Mouse (Mus musculus) adrenal gland, postnatal 10 days (tissue): ENCODE measurements around the gene Phrf1. TPM values are rescaled to one million over a fixed set of nuclear protein-coding genes. Genes with fewer than 3 reads are reported as not detected.

Experiments
- DNase-seq: peaks from one replicate; pipeline ENCODE4 v3.0.0; 2021; ENCODE audit warnings: mixed read lengths
- total RNA-seq, 2 experiments: library from RNA; stranded (reverse); gene quantifications; 2 replicates each; pipeline ENCODE4 v1.2.3; 2021

Gene Phrf1
- total RNA-seq, 2 experiments from 2014 or later = 69.9 to 75.3 TPM

DNA sequence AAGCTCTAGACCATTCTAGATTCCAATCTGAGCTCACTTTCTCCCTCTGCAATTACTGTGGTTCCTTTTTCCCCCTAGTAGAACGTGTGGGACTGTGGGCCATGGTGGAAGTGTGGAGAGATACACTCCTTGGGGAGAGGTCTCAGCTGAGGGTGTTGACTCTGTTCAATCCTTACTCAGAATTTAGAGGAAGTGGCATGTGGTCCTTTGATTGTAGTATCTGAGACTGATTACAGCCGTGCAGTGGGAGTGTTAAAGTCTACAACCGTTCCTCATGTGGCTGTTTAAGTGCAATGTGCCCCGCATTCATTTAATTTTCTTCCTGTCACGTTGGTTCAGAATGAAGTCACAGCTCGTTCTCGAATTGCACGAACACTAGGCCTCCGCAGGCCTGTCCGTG, 27.6 kb downstream of the Phrf1 start:
- DNase-seq = no peak

DNA sequence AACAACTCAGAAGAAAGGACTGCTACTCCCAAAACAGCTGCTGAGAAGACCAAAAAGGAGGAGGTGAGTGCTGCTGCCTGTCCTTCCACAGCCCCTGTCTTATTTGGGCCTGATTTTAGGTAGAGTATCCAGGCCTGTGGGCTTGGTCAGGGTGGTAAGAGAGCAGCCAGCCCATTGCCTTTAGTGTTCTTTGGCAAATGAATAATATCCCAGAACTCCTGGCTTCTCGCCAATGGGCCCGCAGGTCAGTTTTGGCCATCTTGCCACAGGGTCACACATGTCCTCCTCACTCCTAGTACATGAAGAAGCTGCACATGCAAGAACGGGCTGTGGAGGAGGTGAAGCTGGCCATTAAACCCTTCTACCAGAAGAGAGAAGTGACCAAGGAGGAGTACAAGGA, 32.9 kb downstream of the Phrf1 start:
- DNase-seq = peak; percentile 46

DNA sequence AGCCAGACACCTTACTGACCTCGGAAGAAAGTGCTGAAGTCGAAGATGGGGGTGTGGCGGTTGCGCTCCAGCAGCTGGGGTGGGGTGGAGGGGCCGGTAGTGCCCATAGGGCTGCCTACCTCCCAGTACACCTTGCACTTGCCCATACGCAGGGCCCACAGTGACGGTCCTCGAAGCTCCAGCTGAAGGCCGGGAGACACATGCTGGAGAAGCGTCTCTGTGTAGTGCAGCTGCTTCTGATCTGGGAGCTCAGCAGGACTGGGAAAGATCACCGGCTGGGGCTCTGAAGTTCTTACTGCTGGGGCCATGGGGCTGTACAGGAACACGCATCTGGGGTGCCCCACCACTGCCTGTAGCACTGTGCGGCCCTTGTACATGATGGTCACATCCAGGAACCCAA, 35.1 kb downstream of the Phrf1 start:
- DNase-seq = no peak

DNA sequence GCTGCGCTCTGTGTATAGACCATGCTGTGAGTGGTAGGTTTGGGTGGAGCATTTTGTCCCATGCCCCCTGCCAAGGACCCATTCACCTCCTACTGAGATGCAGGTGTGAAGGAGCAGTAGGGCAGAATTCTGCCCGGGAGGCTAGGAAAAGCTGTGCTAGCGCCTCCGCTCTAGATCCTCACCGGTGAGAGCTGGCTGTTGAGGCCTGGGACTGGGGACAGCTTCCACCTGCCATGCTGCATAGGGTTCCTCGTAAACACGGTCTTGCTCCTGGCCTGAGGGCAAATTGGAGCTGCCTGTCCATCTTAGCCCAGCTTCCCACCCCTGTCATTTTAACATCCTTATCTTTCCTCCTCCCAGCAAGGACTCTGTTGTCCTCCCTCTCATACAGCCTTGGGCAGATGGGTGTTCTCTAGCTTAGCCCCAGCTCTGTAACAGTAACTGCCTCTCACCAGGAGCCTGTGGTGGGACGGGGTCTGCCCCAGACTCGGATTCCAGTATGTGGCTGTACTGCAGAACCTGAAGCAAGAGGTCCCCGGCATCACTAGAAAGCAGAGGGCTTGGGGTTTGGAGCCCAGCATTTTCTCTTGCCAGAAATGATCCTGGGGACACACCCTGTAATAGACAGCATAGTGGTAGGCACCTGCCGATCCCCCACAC, 35.6 kb downstream of the Phrf1 start:
- peak; percentile 15 for DNase-seq

DNA sequence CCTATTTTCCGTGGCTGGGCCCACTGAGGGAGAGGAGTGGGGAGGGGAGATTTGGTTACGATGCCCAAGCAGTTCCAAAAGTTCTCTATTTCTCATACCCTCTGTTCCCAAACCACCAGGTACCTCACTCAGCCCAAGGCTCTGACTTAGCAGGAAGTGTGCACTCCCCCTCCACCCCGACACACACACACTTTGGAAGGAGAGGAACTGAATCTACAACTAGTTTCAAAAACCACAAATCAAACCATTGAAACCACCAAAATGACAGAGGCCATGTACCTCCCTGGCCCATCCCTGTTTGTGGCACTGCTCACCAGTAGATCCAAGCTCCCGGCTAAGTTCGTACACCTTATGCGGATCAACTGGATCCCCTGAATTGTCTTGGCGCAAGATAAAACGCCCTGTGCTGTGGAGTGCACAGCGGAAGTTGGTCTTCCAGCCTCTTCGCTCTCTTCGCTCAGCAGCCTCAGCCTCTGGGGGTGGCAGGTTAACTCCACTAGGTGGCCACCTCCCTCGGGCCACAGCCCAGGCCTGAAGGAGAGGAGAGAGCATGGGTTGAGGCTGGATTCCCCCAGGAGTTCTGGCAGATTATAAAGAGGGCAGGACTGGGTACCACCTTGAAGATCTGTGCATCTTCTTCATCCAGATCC, 36.3 kb downstream of the Phrf1 start:
- DNase-seq = peak; percentile 61

DNA sequence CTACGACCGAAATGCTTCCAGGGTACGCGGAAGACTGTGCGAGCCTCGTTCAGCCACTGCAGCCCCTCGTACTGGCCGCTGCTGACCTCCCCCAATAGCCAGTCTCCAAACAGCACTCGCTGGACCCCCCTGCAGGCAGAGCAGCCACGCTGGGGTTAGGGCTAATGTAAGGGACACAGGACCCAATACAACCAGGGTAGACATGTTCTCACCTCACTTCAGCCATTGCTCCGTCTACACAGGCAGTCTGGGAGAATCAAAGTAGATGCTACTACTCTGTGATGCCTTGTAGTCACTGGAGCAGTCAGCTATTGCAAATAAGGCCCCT, 36.8 kb downstream of the Phrf1 start:
- no peak for DNase-seq

DNA sequence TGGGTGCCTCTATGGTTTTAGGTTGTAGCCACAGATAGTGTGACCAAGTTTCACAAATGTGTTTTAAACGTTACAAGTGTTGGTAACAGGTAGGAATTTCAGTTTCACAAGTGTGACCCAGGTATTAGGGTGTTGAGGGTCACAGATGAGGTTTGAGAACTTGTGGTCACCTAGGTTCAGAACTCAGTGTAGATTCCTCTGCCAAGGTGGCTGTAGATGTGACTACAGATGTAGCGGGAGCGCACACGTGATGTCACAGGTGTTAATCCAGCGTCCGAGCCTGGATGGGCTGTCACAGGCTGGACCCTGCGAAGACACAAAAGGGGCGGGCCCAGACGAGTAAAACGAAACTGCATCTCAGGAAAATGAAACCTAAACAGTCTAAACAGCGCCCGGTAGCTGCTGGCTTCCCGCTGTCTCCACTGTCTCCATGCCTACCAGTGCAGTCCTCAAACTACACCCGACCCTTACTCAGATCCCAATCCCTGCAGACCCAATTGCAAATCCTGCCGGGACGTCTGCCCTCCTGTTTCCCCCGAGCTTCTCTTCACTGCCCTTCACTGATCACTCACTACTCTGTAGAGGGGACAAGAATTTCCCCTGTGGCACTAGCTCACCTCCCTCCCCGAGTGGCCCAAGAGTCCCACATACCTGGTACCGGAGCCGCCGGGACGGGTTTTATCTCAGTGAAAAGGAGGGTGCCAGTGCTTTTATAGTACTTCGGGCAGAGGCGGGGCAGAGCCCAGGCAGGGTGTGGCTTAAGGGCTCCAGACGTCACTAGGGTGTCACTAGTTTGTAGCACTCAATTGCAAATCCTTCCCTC, 37.4 kb downstream of the Phrf1 start, which contains the start of gene Irf7:
Gene Irf7 (minus strand): TSS at position 743 of the 823 bp plus-strand sequence.
- peak; percentile 78 for DNase-seq

DNA sequence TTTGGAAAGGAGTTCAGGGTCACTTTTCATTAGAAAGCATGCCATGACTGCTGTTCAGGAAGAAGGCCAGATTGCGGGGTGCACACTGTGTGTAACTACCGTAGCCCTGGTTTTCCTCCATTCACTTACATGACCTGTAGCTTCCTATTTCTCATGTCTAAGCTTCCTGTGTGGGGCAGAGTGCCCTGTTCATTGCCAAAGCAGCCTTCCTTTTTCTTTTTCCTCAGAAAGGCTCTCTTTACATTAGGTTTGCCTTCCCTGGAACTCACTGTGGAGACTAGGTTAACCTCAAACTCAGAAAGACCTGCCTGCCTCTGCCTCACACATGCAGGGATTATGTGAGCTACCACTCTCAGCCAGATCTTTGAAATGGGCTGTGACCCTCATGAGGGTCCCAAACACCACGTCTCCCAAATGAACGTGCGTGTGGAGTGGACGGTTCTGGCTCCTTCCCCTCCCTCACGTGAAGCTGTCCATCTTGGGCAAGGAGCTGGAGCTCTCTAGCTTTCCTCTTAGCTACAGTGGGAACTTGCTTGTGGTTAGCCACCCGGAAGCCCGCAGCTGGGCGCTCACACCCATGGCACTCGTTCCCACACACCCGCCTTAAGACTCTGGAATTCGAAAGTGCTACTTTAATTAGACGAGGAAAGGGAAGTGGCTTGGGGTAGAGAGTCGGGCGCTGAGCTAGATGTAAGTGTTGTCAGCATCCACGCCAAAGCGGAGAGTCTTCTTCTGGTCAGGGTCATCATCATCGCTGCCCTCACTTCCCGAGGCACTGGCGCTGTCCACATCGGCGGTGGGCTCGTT, 40.1 kb downstream of the Phrf1 start:
- DNase-seq = no peak

DNA sequence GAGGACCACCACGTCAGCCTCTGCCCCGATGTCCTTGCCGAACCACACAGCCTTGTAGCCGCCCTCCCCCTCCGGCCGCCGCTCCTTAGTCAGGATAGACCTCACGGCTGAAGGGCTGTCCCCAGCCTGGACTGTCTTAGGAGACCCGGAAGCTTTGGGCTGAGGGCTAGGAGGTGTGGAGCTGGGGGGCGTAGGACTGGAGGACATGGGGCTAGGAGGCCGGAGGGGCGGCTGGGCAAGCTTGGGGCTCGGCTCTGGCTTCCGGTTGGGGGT, 40.6 kb downstream of the Phrf1 start:
- DNase-seq = no peak

DNA sequence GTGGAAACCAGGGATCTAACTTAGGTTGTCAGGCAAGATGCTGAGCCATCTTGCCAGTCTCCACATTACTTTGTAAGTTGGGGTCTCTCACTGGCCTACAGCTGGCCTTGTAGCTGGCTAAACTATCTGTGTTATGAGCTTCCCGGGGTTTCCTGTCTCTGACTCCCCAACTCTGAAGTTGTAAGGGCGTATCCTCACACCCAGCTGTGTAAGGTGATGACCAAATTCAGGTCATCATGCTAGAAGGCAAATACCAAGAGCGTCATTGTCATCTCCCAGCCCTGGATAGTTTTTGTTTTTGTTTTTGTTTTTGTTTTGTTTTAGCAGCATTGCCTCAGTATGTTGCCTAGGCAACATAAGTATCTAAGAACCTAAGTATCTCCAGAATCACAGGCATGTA, 42.0 kb downstream of the Phrf1 start:
- DNase-seq = no peak

DNA sequence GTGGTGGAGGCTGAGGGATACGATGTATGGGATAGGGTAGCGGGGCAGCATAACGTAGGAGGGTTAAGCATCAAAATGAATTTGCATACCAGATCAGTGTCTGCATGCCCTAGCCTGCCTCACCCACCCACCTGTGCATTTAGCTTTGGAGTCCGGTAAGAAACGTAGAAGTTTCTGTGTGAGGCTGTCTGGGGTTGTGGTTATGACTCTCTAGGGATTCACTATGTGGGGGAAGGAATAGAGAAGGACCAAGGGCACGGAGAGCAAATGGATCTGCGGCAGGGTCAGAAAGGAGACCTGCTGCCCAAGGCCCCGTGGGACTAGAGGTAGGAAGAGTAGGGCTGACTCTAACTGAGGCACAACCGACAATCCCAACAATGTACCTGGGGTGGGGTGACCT, 46.8 kb downstream of the Phrf1 start:
- no peak for DNase-seq

DNA sequence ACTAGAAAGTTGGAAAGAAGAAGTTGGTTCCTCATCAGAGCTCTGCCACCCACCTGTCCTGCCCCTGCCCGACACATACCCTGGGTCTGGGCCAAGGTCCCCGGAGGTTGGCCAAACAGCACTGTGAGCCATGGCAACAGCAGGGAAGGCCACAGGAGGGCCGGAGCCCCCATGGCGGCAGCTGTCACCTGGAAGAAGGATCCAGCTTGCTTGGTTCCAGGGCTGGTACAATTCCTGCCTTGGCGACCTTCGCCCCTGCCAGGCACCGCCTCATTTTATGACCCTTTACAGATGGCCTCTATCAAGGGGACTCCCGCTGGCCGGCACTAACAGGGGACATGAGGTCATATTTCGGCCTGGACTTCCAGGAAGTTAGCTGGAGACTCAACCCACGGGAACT, 48.0 kb downstream of the Phrf1 start, which contains the start of gene Cdhr5:
Gene Cdhr5 (minus strand): TSS at position 241 of the 400 bp plus-strand sequence.
- DNase-seq = peak; percentile 41

DNA sequence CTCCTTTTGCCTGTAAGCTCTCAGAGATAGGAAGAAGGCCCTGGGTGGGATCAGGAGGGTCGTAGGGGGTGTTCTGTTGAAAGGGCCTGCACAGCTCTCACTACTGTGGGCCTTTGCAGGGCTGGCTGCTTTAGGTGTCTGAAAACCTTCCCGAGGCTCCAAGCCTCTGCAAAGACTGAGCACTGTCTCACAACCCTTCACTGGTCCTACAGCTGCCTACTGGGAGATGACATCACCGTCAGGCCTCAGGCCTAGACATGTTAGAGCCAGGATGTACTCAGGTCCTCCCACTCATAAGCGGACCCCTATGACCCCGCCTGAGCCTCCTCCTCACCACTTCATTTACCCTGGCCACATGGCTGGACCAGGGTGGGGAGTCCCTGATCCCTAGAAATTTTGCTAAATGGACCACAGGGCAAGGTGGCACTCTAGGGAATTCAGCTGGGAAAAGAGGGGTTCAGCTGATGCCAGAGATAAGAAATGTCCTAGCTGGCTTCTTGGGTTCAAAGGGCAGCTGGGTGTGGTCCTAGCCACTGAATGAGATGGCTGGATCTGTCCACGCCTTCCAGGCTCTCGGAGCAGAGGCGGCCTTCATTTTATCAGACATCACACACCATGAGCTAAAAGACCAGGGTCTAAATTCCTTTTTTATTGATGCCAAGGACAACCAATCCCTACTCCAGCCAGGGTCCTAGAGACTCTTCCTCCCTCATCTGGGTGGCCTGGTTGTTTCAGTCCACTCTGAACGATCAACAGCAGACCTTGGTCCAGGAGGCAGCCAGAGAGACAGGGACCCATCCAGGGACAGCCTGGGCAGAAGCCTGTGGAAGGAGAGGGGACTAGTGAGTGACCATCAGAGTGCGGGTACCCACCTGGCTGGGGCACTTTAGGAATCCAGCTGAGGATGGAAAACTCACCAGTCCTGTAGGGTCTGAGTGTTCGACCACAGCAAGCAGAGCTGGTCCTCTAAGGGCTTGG, 49.4 kb downstream of the Phrf1 start:
- no peak for DNase-seq

DNA sequence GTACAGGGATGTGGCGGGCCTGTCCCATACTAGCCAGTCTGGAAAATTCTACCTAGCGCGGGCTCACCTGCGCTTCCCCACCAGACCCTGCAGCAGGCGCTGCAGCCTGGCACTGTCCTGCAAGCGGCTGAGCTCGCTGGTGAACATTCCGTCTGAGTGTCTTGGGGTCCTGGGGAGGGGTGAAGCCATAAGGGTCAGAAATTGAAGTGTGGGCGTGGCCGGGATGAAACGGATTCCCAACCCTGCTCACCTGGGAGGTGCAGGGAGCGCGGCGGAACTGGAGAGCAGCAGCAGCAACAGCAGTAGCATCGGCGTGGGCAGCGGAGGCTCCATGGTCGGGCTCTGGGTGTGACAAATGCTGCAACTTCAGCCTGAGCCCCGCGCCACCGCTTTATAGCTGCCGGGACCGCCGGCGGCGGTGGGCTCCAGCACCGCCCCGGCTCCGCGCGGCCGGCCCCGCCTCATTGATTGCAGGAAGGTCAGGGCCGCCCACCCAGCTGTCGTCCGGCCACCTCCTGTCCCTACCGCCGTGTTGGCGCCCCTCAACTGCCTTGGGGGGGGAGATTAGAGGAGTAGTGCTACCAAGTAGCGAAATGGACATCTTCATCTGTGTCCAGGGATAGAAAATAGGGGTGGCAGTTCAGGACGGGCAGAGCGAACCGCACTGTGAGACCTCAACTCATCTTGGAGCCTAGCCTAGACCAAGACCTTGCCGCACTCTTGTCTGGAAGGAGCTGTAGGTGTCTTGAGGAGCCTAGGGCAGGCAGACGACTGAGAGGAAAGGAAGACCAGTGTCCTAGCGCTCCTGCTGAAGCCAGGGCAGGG, 50.4 kb downstream of the Phrf1 start, which contains the start of gene Sct:
Gene Sct (minus strand): TSS at position 368 of the 825 bp plus-strand sequence.
- DNase-seq = peak; percentile 40

DNA sequence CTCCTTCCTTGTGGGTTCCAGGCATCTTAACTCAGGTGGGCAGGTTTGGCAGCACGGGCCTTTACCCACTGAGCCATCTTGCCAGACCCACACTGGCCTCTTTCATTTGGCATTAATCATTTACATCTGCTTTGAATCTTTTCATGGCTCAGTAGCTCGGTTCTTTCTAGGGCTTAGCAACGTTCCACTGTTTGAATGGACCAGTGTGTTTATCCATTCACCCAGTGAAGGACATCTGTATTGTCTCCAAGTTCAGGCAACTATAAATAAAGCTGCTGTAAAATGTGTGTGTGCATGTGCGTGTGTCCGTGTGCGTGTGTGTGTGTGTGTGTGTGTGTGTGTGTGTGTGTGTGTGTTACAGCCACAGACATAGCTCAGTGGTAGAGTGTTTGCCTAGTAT, 52.9 kb downstream of the Phrf1 start:
- DNase-seq = no peak

DNA sequence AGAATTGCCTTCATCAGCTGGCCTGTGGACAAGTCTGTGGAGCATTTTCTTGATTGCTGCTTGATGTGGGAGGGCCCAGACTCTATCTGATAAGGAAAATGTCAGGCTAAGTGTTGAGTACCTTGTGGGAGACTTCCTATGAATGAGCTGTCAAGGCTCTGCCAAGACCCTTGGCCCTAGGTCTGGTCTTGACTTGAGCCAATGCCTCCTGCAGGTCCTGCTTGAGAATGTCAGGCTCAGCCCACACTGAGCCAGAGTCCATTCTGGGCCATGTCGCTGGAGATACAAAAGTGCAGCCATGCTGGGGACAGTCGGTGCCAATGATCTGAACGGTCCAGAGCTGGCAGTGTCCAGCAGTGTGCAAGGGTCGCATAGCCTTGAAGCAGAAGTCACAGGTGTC, 54.2 kb downstream of the Phrf1 start:
- no peak for DNase-seq

DNA sequence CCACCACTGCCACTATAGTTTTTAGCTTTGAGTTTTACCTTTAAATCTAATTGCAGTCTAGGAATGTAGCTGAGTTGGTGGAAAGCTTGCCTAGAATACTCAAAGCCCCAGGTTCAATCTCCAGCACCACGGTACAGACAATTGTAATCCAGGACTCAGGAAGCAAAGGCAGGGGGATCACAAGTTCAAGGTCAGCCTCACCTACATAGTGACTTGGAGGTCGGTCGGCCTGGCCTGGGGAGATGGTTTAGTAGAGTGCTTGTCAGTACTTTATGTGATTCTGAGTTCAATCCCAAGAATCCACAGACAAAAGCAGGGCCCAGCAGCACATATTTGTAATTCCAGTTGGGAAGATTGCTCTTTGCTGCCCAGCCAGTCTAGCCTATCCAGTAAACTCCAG, 59.5 kb downstream of the Phrf1 start:
- no peak for DNase-seq

DNA sequence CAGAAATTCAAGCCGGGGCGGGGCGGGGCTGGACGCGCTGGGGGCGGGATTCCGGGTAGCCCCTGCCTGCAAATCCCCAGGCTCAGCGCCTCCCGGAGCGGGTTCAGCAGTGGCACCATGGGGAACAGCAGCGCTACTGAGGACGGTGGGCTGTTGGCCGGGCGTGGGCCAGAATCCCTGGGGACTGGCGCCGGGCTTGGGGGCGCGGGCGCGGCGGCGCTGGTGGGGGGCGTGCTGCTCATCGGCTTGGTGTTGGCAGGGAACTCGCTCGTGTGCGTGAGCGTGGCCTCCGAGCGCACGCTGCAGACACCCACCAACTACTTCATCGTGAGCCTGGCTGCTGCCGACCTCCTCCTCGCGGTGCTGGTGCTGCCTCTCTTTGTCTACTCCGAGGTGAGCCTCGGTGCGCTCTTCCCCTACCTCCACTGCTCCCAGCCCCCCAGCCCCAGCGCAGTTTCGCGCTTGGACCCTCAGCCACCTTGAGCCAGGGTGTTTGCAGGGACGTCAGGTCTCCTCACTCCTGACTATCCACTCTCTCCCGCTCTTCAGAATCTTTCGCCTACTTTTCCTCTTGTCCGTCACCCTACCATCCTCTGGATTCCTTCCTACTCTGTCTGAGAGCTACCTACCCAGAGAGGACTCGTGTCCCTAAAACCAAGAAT, 63.5 kb downstream of the Phrf1 start, which contains the start of gene Drd4:
Gene Drd4 (plus strand): TSS at position 86 of the 662 bp plus-strand sequence.
- peak; percentile 44 for DNase-seq

DNA sequence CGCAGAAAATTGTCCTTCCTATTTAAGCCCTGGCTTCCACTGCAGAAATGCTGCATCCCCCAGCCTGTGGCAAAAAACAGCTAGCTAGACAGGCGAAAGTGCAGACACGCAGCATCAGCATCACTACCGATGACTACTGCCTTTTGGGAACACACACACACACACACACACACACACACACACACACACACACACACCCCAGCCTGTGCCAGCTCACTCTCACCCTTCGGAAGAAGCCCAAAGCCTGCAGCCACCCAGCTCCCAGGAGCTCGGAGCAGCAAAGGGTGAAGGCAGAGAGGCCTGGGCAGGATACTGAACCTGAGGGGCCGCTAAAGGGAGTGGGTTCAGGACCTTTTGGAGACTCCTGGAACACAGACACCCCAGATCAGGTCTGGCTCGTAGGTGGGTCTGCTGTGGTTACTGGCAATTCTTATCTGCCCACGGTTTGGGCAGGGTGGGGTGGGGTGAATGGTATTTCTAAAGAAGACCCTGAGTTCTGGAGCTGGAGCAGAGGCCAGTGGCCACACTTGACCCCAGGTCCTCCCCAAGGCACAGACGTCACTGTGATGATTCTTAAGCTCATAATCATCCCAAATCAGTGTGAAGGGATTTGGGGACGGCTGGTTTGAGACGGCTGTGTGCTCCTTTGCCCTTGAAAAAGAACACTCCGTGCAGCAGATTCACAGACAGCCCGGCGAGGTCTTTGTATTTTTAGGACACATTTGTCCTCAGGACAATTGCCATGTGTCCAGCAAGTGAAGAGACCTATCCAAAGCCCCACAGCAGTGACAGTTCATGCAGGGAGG, 64.2 kb downstream of the Phrf1 start:
- no peak for DNase-seq
